Mouse (Mus musculus) neural tube, embryonic 14.5 days (tissue): ENCODE measurements around the gene Mmp14. TPM values are rescaled to one million over a fixed set of nuclear protein-coding genes. Genes with fewer than 3 reads are reported as not detected.

Experiments
- ATAC-seq: fragments of 200-750 bp; cut with Nextera tagmentation; 2 replicates; pipeline ENCODE4 v1.8.0; 2017; ENCODE audit warnings: low read depth, mild to moderate bottlenecking, moderate TSS enrichment, moderate library complexity
- H3K27ac ChIP-seq: fragments of 300-500 bp; sonication (generic); 2 replicates; pipeline ENCODE4 v1.5.1; 2014; ENCODE audit warnings: low read depth, mild to moderate bottlenecking, control low read depth, low read length, moderate library complexity, mixed read lengths
- H3K27me3 ChIP-seq: fragments of 300-500 bp; sonication (generic); 2 replicates; pipeline ENCODE4 v1.6.1; 2014; ENCODE audit warnings: low read length; ENCODE audit not compliant: control insufficient read depth, insufficient read depth
- H3K36me3 ChIP-seq: fragments of 300-500 bp; sonication (generic); 2 replicates; pipeline ENCODE4 v1.6.1; 2014; ENCODE audit warnings: low read length, mixed read lengths; ENCODE audit not compliant: control insufficient read depth, insufficient read depth
- H3K4me1 ChIP-seq: fragments of 300-500 bp; sonication (generic); 2 replicates; pipeline ENCODE4 v1.6.1; 2014; ENCODE audit warnings: low read length; ENCODE audit not compliant: control insufficient read depth, insufficient read depth
- H3K4me2 ChIP-seq: fragments of 300-500 bp; sonication (generic); 2 replicates; pipeline ENCODE4 v1.6.1; 2014; ENCODE audit warnings: mild to moderate bottlenecking, low read depth, low read length, control low read depth
- H3K4me3 ChIP-seq: fragments of 300-500 bp; sonication (generic); 2 replicates; pipeline ENCODE4 v1.5.1; 2014; ENCODE audit warnings: low read depth, low read length, control low read depth, mixed read lengths
- H3K9ac ChIP-seq: fragments of 300-500 bp; sonication (generic); replicated peaks from 2 replicates; pipeline ENCODE4 v1.6.1; 2014; ENCODE audit warnings: low read depth, mild to moderate bottlenecking, control low read depth, low read length, mixed read lengths
- H3K9me3 ChIP-seq: fragments of 300-500 bp; sonication (generic); 2 replicates; pipeline ENCODE4 v1.6.1; 2016; ENCODE audit warnings: low read length; ENCODE audit not compliant: control insufficient read depth
- WGBS: fragments of 180-500 bp; shearing (Covaris S2); extraction: QIAGEN DNeasy Blood & Tissue Kit; methylation state at CpG from one replicate; pipeline ENCODE4 v1.1.7; 2014; 5-methylcytosine and 5-hydroxymethylcytosine counted together
- polyA plus RNA-seq: library from polyadenylated mRNA; unstranded; fragments of >200 nt; fragmentation: Nextera tagmentation; extraction: Ambion mirVana; gene quantifications from 2 replicates; pipeline ENCODE4 v1.2.1, GENCODE M21; 2014

Mmp14 gene
- polyA plus RNA-seq, 1 experiment from 2014 or later, result 24.7 TPM

DNA sequence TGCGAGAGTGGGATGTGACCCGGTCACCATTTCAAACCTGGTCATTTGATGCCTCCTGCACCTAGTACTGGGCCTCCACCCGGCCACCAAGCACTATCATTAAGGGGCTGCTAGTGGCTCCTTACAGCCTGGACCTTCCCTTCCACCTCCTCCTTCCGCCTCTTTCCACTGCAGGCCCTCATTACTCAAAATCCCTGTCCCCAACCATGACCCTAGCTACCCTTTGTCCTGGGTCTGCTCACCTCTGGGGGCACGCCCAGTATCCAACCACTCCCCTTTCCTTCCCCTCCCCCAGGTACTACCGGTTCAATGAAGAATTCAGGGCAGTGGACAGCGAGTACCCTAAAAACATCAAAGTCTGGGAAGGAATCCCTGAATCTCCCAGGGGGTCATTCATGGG is 8.2 kb downstream of the Mmp14 start:
- H3K27me3 ChIP-seq, result no peaks in the 10 kb centered on the region
- no peaks in the 10 kb centered on the region for H3K9me3 ChIP-seq
- H3K27ac ChIP-seq, result no peak overlapping the region
- H3K36me3 ChIP-seq, result no peaks in the 10 kb centered on the region
- no peaks in the 10 kb centered on the region for H3K4me1 ChIP-seq
- no peak overlapping the region for H3K4me2 ChIP-seq
- no peak overlapping the region for H3K9ac ChIP-seq
- WGBS, result 66% methylated on average over 7 of the region's 7 CpGs
- ATAC-seq, result no peak
- no peak overlapping the region for H3K4me3 ChIP-seq

DNA sequence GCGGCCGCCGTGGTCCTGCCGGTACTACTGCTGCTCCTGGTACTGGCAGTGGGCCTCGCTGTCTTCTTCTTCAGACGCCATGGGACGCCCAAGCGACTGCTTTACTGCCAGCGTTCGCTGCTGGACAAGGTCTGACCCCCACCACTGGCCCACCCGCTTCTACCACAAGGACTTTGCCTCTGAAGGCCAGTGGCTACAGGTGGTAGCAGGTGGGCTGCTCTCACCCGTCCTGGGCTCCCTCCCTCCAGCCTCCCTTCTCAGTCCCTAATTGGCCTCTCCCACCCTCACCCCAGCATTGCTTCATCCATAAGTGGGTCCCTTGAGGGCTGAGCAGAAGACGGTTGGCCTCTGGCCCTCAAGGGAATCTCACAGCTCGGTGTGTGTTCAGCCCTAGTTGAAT is 9.1 kb downstream of the Mmp14 start:
- Histone ChIP-seq H3K27me3 (no peaks in the 10 kb centered on the region), H3K4me3 (no peak overlapping the region), H3K4me1 (no peaks in the 10 kb centered on the region), H3K4me2 (no peak overlapping the region), H3K9me3 (no peaks in the 10 kb centered on the region), H3K27ac (no peak overlapping the region), H3K9ac (no peak overlapping the region), H3K36me3 (no peaks in the 10 kb centered on the region)
- no peak for ATAC-seq
- 94% methylated on average over 14 of the region's 14 CpGs for WGBS

- H3K27ac ChIP-seq, result no peak overlapping the region
- H3K4me3 ChIP-seq, result no peak overlapping the region
- no peaks in the 10 kb centered on the region for H3K27me3 ChIP-seq
- WGBS, result 79% methylated on average over 4 of the region's 4 CpGs
- no peak overlapping the region for H3K9ac ChIP-seq
- H3K36me3 ChIP-seq, result no peaks in the 10 kb centered on the region
- H3K4me2 ChIP-seq, result no peak overlapping the region
- no peaks in the 10 kb centered on the region for H3K4me1 ChIP-seq
- ATAC-seq, result no peak
- no peaks in the 10 kb centered on the region for H3K9me3 ChIP-seq
These were observed 10.0 kb downstream of the Mmp14 start for GRCm38 (mm10) chr14:54441365-54441764.

- H3K4me1 ChIP-seq, result no peaks in the 10 kb centered on the region
- no peak overlapping the region for H3K4me2 ChIP-seq
- H3K4me3 ChIP-seq, result no peak overlapping the region
- H3K9me3 ChIP-seq, result no peaks in the 10 kb centered on the region
- H3K27me3 ChIP-seq, result no peaks in the 10 kb centered on the region
- H3K36me3 ChIP-seq, result no peaks in the 10 kb centered on the region
- WGBS, result 89% methylated on average over 3 of the region's 3 CpGs
- no peak for ATAC-seq
- H3K27ac ChIP-seq, result no peak overlapping the region
- H3K9ac ChIP-seq, result no peak overlapping the region
These were observed 11.1 kb downstream of the Mmp14 start for GRCm38 (mm10) chr14:54442548-54442947.

DNA sequence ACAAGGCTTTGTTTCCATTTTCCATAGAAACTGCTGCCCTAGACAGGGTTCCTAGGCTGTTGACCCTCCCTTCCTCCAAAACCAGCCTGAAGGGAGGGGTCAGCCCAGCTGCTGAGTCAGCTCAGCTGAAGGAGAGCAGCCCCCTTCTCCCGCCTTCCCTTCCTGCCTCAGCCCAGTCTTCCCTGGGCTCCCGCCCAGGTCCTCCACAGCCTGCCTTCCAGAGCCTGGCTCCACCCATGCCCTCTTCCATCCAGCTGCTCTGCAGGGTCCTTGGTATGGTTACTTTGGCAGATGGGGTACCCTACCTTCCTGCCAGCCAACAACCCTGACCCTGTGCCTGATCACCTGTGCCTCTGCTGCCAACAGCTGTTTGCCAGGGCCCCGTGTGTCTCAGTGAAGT is 11.8 kb downstream of the Mmp14 start:
- 0 out of 2 replicates have a peak overlapping the region, but pooled peaks have one; percentile 49 for H3K27ac ChIP-seq
- no peaks in the 10 kb centered on the region for H3K27me3 ChIP-seq
- no peaks in the 10 kb centered on the region for H3K4me1 ChIP-seq
- H3K36me3 ChIP-seq, result no peaks in the 10 kb centered on the region
- 20% methylated on average over 3 of the region's 3 CpGs for WGBS
- H3K4me3 ChIP-seq, result no peak overlapping the region
- H3K9me3 ChIP-seq, result no peaks in the 10 kb centered on the region
- H3K9ac ChIP-seq, result no peak overlapping the region
- 0 out of 2 replicates have a peak, but pooled peaks have one; percentile 26 for ATAC-seq
- H3K4me2 ChIP-seq, result no peak overlapping the region

DNA sequence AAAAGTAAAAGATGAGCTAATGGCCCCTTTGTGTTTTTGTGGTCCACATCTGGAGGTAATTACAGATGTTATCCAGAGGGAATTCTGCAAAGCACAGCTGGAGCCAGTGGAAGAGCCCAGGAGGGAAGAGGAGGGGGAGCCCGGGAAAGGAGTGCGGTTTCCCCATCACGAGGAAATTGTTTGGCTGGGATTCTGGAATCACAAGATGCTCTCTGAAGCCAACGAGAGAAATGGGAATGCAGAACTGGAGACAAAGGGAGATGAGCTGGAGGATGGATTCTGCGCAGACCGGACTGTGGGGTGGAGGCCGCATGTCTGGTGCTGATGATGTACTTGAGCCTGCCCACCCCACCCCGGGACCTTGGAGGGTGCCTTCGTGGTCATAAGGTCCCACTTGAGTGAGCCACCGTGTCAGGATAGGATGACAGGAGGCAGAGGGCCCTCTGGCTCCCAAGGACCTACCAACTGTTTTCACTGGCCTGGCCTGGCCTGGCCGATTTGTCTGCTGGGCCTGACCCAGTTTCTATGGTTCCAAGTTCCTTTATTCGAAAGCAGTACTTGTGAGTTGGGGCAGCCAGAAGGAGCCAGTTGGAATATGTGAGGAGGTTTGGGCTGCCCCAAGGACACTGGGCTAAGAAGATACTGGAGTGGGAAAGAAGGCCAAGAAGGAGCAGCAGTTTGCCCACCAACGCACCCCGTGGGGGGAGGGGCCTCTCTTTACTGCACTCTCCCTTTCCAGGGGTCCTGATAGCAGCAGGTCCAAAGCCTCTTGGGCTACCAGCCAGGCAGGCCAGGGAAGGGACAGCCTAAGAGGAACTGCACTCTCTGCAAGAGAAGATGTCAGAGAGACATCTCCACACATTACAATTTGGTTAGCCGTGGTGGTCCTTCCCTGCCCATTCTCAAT is 12.6 kb downstream of the Mmp14 start:
- no peak overlapping the region for H3K27ac ChIP-seq
- H3K27me3 ChIP-seq, result no peaks in the 10 kb centered on the region
- H3K36me3 ChIP-seq, result no peaks in the 10 kb centered on the region
- no peak overlapping the region for H3K9ac ChIP-seq
- no peak for ATAC-seq
- no peaks in the 10 kb centered on the region; the same call in 1 of the 2 replicates for H3K4me1 ChIP-seq
- H3K4me2 ChIP-seq, result no peak overlapping the region
- H3K9me3 ChIP-seq, result no peaks in the 10 kb centered on the region
- WGBS, result 61% methylated on average over 15 of the region's 15 CpGs
- H3K4me3 ChIP-seq, result no peak overlapping the region

GRCm38 (mm10) chr14:54445476-54445875 is 14.1 kb downstream of the Mmp14 start:
- Histone ChIP-seq H3K4me1 (no peaks in the 10 kb centered on the region; the same call in 1 of the 2 replicates), H3K4me3 (no peak overlapping the region), H3K27ac (no peak overlapping the region), H3K27me3 (no peaks in the 10 kb centered on the region), H3K9ac (no peak overlapping the region), H3K36me3 (no peaks in the 10 kb centered on the region), H3K9me3 (no peaks in the 10 kb centered on the region), H3K4me2 (no peak overlapping the region)
- no peak for ATAC-seq
- 75% methylated on average over 3 of the region's 3 CpGs for WGBS

- no peaks in the 10 kb centered on the region for H3K36me3 ChIP-seq
- WGBS, result 83% methylated on average over 9 of the region's 9 CpGs
- no peaks in the 10 kb centered on the region; the same call in 1 of the 2 replicates for H3K4me1 ChIP-seq
- H3K4me2 ChIP-seq, result no peak overlapping the region
- no peak for ATAC-seq
- H3K4me3 ChIP-seq, result no peak overlapping the region
- no peaks in the 10 kb centered on the region for H3K9me3 ChIP-seq
- H3K27ac ChIP-seq, result no peak overlapping the region
- H3K27me3 ChIP-seq, result no peaks in the 10 kb centered on the region
- H3K9ac ChIP-seq, result no peak overlapping the region
These were observed 22.2 kb downstream of the Mmp14 start for GRCm38 (mm10) chr14:54453566-54453965.

- no peak for ATAC-seq
- 87% methylated on average over 11 of the region's 11 CpGs for WGBS
- no peak overlapping the region for H3K4me2 ChIP-seq
- no peaks in the 10 kb centered on the region for H3K4me1 ChIP-seq
- no peaks in the 10 kb centered on the region for H3K9me3 ChIP-seq
- no peak overlapping the region for H3K9ac ChIP-seq
- no peaks in the 10 kb centered on the region for H3K27me3 ChIP-seq
- H3K4me3 ChIP-seq, result no peak overlapping the region
- H3K36me3 ChIP-seq, result no peaks in the 10 kb centered on the region
- no peak overlapping the region for H3K27ac ChIP-seq
These were observed 23.5 kb downstream of the Mmp14 start for GRCm38 (mm10) chr14:54454669-54455528.
